Mouse (Mus musculus): ENCODE data around the gene Fam229b. TPM values are rescaled to one million over a fixed set of nuclear protein-coding genes. Genes with fewer than 3 reads are reported as not detected.

Fam229b gene
- polyA plus RNA-seq, 1 experiment from 2014 or later: 20.3 TPM

DNA sequence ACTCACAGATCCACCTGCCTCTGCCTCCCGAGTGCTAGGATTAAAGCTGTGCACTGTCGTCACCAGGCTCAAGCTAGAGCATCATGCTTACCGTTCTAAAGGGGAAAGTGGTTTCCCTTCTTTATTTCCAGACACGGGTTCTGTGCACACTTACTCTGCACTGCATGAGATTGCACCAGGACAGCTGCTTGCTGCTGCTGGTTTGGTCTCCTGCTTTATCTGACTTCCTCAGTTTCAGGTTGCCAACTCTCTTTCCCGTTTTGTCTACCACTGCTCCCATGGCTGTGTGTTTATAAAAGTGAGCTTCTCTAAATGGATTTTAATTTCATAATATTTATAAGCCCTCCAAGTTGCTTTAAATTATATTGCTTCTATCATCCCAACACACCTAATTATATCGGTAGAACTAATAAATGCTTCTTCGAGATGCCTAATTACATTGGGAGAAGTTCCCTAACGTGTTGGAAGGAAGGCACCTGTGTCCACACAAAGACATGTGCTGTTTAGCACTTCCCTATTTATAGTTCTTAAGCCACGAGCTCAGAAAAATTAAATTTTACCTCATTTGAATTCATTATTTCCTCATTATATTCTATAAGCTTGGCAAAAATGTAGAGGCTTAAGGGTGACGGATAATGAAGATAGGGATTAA is 24.8 kb downstream of the Fam229b start:
- no peaks in the 10 kb centered on the region for H3K9me3 ChIP-seq
- H3K27ac ChIP-seq: no peak overlapping the region
- H3K9ac ChIP-seq: no peak overlapping the region
- 78% methylated on average over 10 of the region's 10 CpGs for WGBS
- ATAC-seq (ENCODE audit: low FRiP score, low read depth): no peak
- H3K4me2 ChIP-seq (replicated peaks): no peak overlapping the region
- H3K4me3 ChIP-seq: no peak overlapping the region
- H3K4me1 ChIP-seq: no peaks in the 10 kb centered on the region
- H3K27me3 ChIP-seq (replicated peaks): no peaks in the 10 kb centered on the region
- no peaks in the 10 kb centered on the region for H3K36me3 ChIP-seq

GRCm38 (mm10) chr10:39106935-39107334 is 26.8 kb downstream of the Fam229b start:
- Histone ChIP-seq H3K36me3 (no peaks in the 10 kb centered on the region), H3K4me3 (no peak overlapping the region), H3K9ac (no peak overlapping the region), H3K9me3 (no peaks in the 10 kb centered on the region), H3K27ac (no peak overlapping the region), H3K4me1 (no peaks in the 10 kb centered on the region), H3K4me2 (replicated peaks) (no peak overlapping the region), H3K27me3 (replicated peaks) (no peaks in the 10 kb centered on the region)
- 68% methylated on average over 4 of the region's 4 CpGs for WGBS
- ATAC-seq (ENCODE audit: low FRiP score, low read depth): no peak

GRCm38 (mm10) chr10:39106413-39106812 is 27.3 kb downstream of the Fam229b start:
- no peaks in the 10 kb centered on the region for H3K27me3 ChIP-seq (replicated peaks)
- no peak for ATAC-seq (ENCODE audit: low FRiP score, low read depth)
- 69% methylated on average over 3 of the region's 3 CpGs for whole genome bisulfite sequencing
- H3K9me3 ChIP-seq: no peaks in the 10 kb centered on the region
- no peak overlapping the region for H3K27ac ChIP-seq
- H3K9ac ChIP-seq: no peak overlapping the region
- no peaks in the 10 kb centered on the region for H3K4me1 ChIP-seq
- no peaks in the 10 kb centered on the region for H3K36me3 ChIP-seq
- no peak overlapping the region for H3K4me2 ChIP-seq (replicated peaks)
- H3K4me3 ChIP-seq: no peak overlapping the region

- Histone ChIP-seq H3K4me1 (no peaks in the 10 kb centered on the region), H3K9me3 (no peaks in the 10 kb centered on the region), H3K27ac (no peak overlapping the region), H3K27me3 (replicated peaks) (no peaks in the 10 kb centered on the region), H3K36me3 (no peaks in the 10 kb centered on the region), H3K9ac (no peak overlapping the region), H3K4me3 (no peak overlapping the region), H3K4me2 (replicated peaks) (no peak overlapping the region)
- WGBS: 93% methylated on average over 8 of the region's 8 CpGs
- ATAC-seq (ENCODE audit: low FRiP score, low read depth): no peak
Measured at GRCm38 (mm10) chr10:39104803-39105449, 28.8 kb downstream of the Fam229b start.

GRCm38 (mm10) chr10:39098746-39099145 is 35.0 kb downstream of the Fam229b start:
- no peak overlapping the region for H3K9ac ChIP-seq
- no peak overlapping the region for H3K4me3 ChIP-seq
- H3K27ac ChIP-seq: no peak overlapping the region
- ATAC-seq (ENCODE audit: low FRiP score, low read depth): no peak
- no peaks in the 10 kb centered on the region for H3K4me1 ChIP-seq
- H3K9me3 ChIP-seq: no peaks in the 10 kb centered on the region
- no peaks in the 10 kb centered on the region for H3K27me3 ChIP-seq (replicated peaks)
- 94% methylated on average over 10 of the region's 10 CpGs for WGBS
- H3K36me3 ChIP-seq: no peaks in the 10 kb centered on the region
- H3K4me2 ChIP-seq (replicated peaks): no peak overlapping the region

DNA sequence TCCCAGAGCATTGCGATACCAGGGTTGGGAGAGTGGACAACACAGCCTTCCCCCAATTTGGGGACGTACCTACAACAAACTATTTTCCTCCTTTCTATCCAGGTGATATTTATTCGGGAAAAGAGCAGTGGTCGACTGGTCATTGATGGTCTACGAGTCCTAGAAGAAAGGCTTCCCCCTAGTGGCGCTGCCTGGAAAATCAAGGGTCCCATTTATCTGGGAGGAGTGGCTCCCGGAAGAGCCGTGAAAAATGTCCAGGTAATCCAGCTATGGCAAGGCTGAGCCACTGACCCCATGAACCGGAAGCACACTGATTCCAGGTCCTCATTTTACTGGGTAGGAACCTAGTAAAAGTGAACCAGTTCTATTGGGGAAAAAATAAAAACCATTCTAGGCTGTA is 36.7 kb downstream of the Fam229b start:
- no peak overlapping the region for H3K4me3 ChIP-seq
- ATAC-seq (ENCODE audit: low FRiP score, low read depth): no peak
- H3K9ac ChIP-seq: no peak overlapping the region
- no peaks in the 10 kb centered on the region for H3K4me1 ChIP-seq
- no peaks in the 10 kb centered on the region for H3K36me3 ChIP-seq
- H3K27me3 ChIP-seq (replicated peaks): no peaks in the 10 kb centered on the region
- H3K4me2 ChIP-seq (replicated peaks): no peak overlapping the region
- 88% methylated on average over 9 of the region's 9 CpGs for WGBS
- no peaks in the 10 kb centered on the region for H3K9me3 ChIP-seq
- no peak overlapping the region for H3K27ac ChIP-seq

GRCm38 (mm10) chr10:39072048-39072447 is 61.7 kb downstream of the Fam229b start:
- Histone ChIP-seq H3K27ac (no peak overlapping the region), H3K27me3 (replicated peaks) (no peaks in the 10 kb centered on the region), H3K4me2 (replicated peaks) (no peak overlapping the region), H3K4me3 (no peak overlapping the region), H3K9ac (no peak overlapping the region), H3K4me1 (no peaks in the 10 kb centered on the region), H3K9me3 (no peaks in the 10 kb centered on the region), H3K36me3 (no peaks in the 10 kb centered on the region)
- no peak for ATAC-seq (ENCODE audit: low FRiP score, low read depth)
- WGBS: 89% methylated on average over 4 of the region's 4 CpGs

Other genes with a start within 250 kb of the Fam229b start
- gene Lama4, start 168.4 kb downstream of the Fam229b start, polyA plus RNA-seq (2016; fragmentation: Nextera tagmentation; extraction: Ambion mirVana): 34.9 and 40.7 TPM in 2 replicates
- 14.5 and 17.1 TPM in 2 replicates for gene Tube1, start 62 bp upstream of the Fam229b start, polyA plus RNA-seq (2016; fragmentation: Nextera tagmentation; extraction: Ambion mirVana)
- gene Ccn6, start 29.9 kb upstream of the Fam229b start, polyA plus RNA-seq (2016; fragmentation: Nextera tagmentation; extraction: Ambion mirVana): 0.42 and 0.67 TPM in 2 replicates
- gene Fyn, start 234.9 kb upstream of the Fam229b start, polyA plus RNA-seq (2016; fragmentation: Nextera tagmentation; extraction: Ambion mirVana): 72.4 and 79.8 TPM in 2 replicates

All from neural tube, embryonic 12.5 days (tissue).